Mouse (Mus musculus): ENCODE data around the gene Yif1b. TPM values are rescaled to one million over a fixed set of nuclear protein-coding genes. Genes with fewer than 3 reads are reported as not detected.

The Yif1b gene
- polyA plus RNA-seq, 1 experiment from 2014 or later, result 124 TPM

GRCm38 (mm10) chr7:29284523-29284922, 46.4 kb downstream of the Yif1b start:
- no peak overlapping the region for H3K4me2 ChIP-seq (replicated peaks)
- no peak for ATAC-seq (ENCODE audit: low FRiP score, low read depth)
- no peaks in the 10 kb centered on the region for H3K36me3 ChIP-seq
- no peaks in the 10 kb centered on the region for H3K9me3 ChIP-seq
- H3K9ac ChIP-seq, result no peak overlapping the region
- H3K27ac ChIP-seq, result no peak overlapping the region
- 93% methylated on average over 6 of the region's 6 CpGs for WGBS
- H3K4me1 ChIP-seq, result peaks cover 29% of the 10 kb centered on the region
- H3K4me3 ChIP-seq, result no peak overlapping the region
- H3K27me3 ChIP-seq, result peaks cover 41% of the 10 kb centered on the region

GRCm38 (mm10) chr7:29287481-29287880, 49.4 kb downstream of the Yif1b start:
- Histone ChIP-seq H3K4me1 (peaks cover 31% of the 10 kb centered on the region), H3K4me2 (replicated peaks) (no peak overlapping the region), H3K4me3 (no peak overlapping the region), H3K9ac (no peak overlapping the region), H3K36me3 (no peaks in the 10 kb centered on the region), H3K27me3 (peaks cover 17% of the 10 kb centered on the region), H3K9me3 (no peaks in the 10 kb centered on the region), H3K27ac (no peak overlapping the region)
- ATAC-seq (ENCODE audit: low FRiP score, low read depth), result no peak
- 88% methylated on average over 7 of the region's 7 CpGs for WGBS

- Histone ChIP-seq H3K9ac (no peak overlapping the region), H3K27ac (no peak overlapping the region), H3K4me3 (no peak overlapping the region), H3K36me3 (no peaks in the 10 kb centered on the region), H3K4me1 (peaks cover 37% of the 10 kb centered on the region), H3K27me3 (peaks cover 13% of the 10 kb centered on the region; the same call in 1 of the 2 replicates), H3K4me2 (replicated peaks) (no peak overlapping the region), H3K9me3 (no peaks in the 10 kb centered on the region)
- 95% methylated on average over 2 of the region's 2 CpGs for WGBS
- no peak for ATAC-seq (ENCODE audit: low FRiP score, low read depth)
Measured at GRCm38 (mm10) chr7:29288079-29288478, 50.0 kb downstream of the Yif1b start.

GRCm38 (mm10) chr7:29288942-29289638, 51.0 kb downstream of the Yif1b start, which contains the start of gene Ppp1r14a:
TSS of gene Ppp1r14a (plus strand) at chr7:29289308.
- peak within 1 kb of the TSS; percentile 87 for H3K4me2 ChIP-seq (replicated peaks)
- H3K4me1 ChIP-seq, result peaks cover 42% of the 10 kb centered on the region
- peak within 1 kb of the TSS; percentile 67 for H3K9ac ChIP-seq
- ATAC-seq (ENCODE audit: low FRiP score, low read depth), result peak; percentile 55
- H3K27me3 ChIP-seq, result peaks cover 13% of the 10 kb centered on the region; the same call in 1 of the 2 replicates
- H3K36me3 ChIP-seq, result no peaks in the 10 kb centered on the region
- no peak within 1 kb of the TSS for H3K27ac ChIP-seq
- H3K4me3 ChIP-seq, result peak within 1 kb of the TSS; percentile 63
- WGBS, result under 1% methylated on average over 58 of the region's 59 CpGs
- H3K9me3 ChIP-seq, result no peaks in the 10 kb centered on the region

GRCm38 (mm10) chr7:29289856-29290255, 51.7 kb downstream of the Yif1b start:
- no peak overlapping the region for H3K9ac ChIP-seq
- H3K4me2 ChIP-seq (replicated peaks), result peak overlapping the region; percentile 87
- peaks cover 8% of the 10 kb centered on the region; the same call in 1 of the 2 replicates for H3K27me3 ChIP-seq
- H3K27ac ChIP-seq, result no peak overlapping the region
- peak overlapping the region; percentile 63 for H3K4me3 ChIP-seq
- no peaks in the 10 kb centered on the region for H3K36me3 ChIP-seq
- ATAC-seq (ENCODE audit: low FRiP score, low read depth), result no peak
- H3K4me1 ChIP-seq, result peaks cover 42% of the 10 kb centered on the region
- WGBS, result 72% methylated on average over 6 of the region's 6 CpGs
- H3K9me3 ChIP-seq, result no peaks in the 10 kb centered on the region

GRCm38 (mm10) chr7:29290691-29291485, 52.8 kb downstream of the Yif1b start:
- 23% methylated on average over 11 of the region's 11 CpGs for WGBS
- Histone ChIP-seq H3K4me2 (replicated peaks) (peak overlapping the region; percentile 17), H3K9me3 (no peaks in the 10 kb centered on the region), H3K9ac (no peak overlapping the region), H3K27ac (no peak overlapping the region), H3K27me3 (peaks cover 6% of the 10 kb centered on the region; the same call in 1 of the 2 replicates), H3K4me1 (peaks cover 42% of the 10 kb centered on the region), H3K36me3 (no peaks in the 10 kb centered on the region), H3K4me3 (no peak overlapping the region)
- no peak for ATAC-seq (ENCODE audit: low FRiP score, low read depth)

- Histone ChIP-seq H3K4me2 (replicated peaks) (peak overlapping the region; percentile 28; the same call in 1 of the 2 replicates), H3K9me3 (no peaks in the 10 kb centered on the region), H3K4me3 (no peak overlapping the region), H3K27me3 (peaks cover 6% of the 10 kb centered on the region; the same call in 1 of the 2 replicates), H3K36me3 (no peaks in the 10 kb centered on the region), H3K27ac (0 out of 2 replicates have a peak overlapping the region, but pooled peaks have one; percentile 33), H3K9ac (no peak overlapping the region), H3K4me1 (peaks cover 42% of the 10 kb centered on the region)
- WGBS, result 14% methylated on average over 6 of the region's 7 CpGs
- ATAC-seq (ENCODE audit: low FRiP score, low read depth), result no peak
Measured at GRCm38 (mm10) chr7:29291616-29292457, 53.7 kb downstream of the Yif1b start.

- peaks cover 6% of the 10 kb centered on the region; the same call in 1 of the 2 replicates for H3K27me3 ChIP-seq
- H3K4me1 ChIP-seq, result peaks cover 42% of the 10 kb centered on the region
- no peaks in the 10 kb centered on the region for H3K9me3 ChIP-seq
- H3K9ac ChIP-seq, result peak overlapping the region; percentile 53
- WGBS, result 26% methylated on average over 8 of the region's 8 CpGs
- no peaks in the 10 kb centered on the region for H3K36me3 ChIP-seq
- no peak overlapping the region for H3K4me3 ChIP-seq
- H3K4me2 ChIP-seq (replicated peaks), result 0 out of 2 replicates have a peak overlapping the region, but pooled peaks have one; percentile 28
- no peak for ATAC-seq (ENCODE audit: low FRiP score, low read depth)
- peak overlapping the region; percentile 33 for H3K27ac ChIP-seq
Measured at GRCm38 (mm10) chr7:29292458-29293098, 54.4 kb downstream of the Yif1b start.

- Histone ChIP-seq H3K4me2 (replicated peaks) (no peak overlapping the region), H3K4me1 (peaks cover 42% of the 10 kb centered on the region), H3K27me3 (peaks cover 6% of the 10 kb centered on the region; the same call in 1 of the 2 replicates), H3K9ac (peak overlapping the region; percentile 53), H3K36me3 (no peaks in the 10 kb centered on the region), H3K9me3 (no peaks in the 10 kb centered on the region), H3K4me3 (no peak overlapping the region), H3K27ac (peak overlapping the region; percentile 33)
- no peak for ATAC-seq (ENCODE audit: low FRiP score, low read depth)
- WGBS, result 27% methylated on average over 19 of the region's 19 CpGs
Measured at GRCm38 (mm10) chr7:29293131-29294065, 55.3 kb downstream of the Yif1b start.

GRCm38 (mm10) chr7:29294111-29294761, 56.1 kb downstream of the Yif1b start:
- peaks cover 37% of the 10 kb centered on the region for H3K4me1 ChIP-seq
- no peak overlapping the region for H3K9ac ChIP-seq
- peaks cover 4% of the 10 kb centered on the region; the same call in 1 of the 2 replicates for H3K27me3 ChIP-seq
- 65% methylated on average over 13 of the region's 13 CpGs for WGBS
- no peaks in the 10 kb centered on the region for H3K36me3 ChIP-seq
- no peaks in the 10 kb centered on the region for H3K9me3 ChIP-seq
- H3K4me2 ChIP-seq (replicated peaks), result no peak overlapping the region
- H3K4me3 ChIP-seq, result no peak overlapping the region
- ATAC-seq (ENCODE audit: low FRiP score, low read depth), result no peak
- no peak overlapping the region for H3K27ac ChIP-seq

Data from limb, embryonic 13.5 days (tissue).